Mouse (Mus musculus) cerebellum, postnatal 14 days (tissue): Measurements from ENCODE around the gene Sirpa.

ENCODE experiments used
- DNase-seq, 2 experiments: peaks; one replicate each; pipeline ENCODE4 v3.0.0; 2021; ENCODE audit warnings: mixed read lengths in 2 of 2

Gene Sirpa

GRCm38 (mm10) chr2:129592459-129593140, at the start of gene Sirpa:
Gene Sirpa (plus strand): TSS chr2:129592835.
- DNase-seq = peak; percentile 74 to 77

GRCm38 (mm10) chr2:129544448-129544847, 48.2 kb upstream of the Sirpa start:
- peak; percentile 93 to 95 for DNase-seq

GRCm38 (mm10) chr2:129544919-129545318, 47.7 kb upstream of the Sirpa start:
- DNase-seq = peak; percentile 92 to 97

GRCm38 (mm10) chr2:129545596-129545995, 47.0 kb upstream of the Sirpa start:
- DNase-seq = peak in 1 of 2 experiments; percentile 56

GRCm38 (mm10) chr2:129546772-129547171, 45.9 kb upstream of the Sirpa start:
- DNase-seq = no peak

- DNase-seq = peak in 1 of 2 experiments; percentile 67
These were observed 43.0 kb upstream of the Sirpa start for GRCm38 (mm10) chr2:129549537-129550135.

- DNase-seq = no peak
These were observed 41.9 kb upstream of the Sirpa start for GRCm38 (mm10) chr2:129550781-129551180.

GRCm38 (mm10) chr2:129556081-129556480, 36.6 kb upstream of the Sirpa start:
- DNase-seq = no peak

GRCm38 (mm10) chr2:129558008-129558874, 34.4 kb upstream of the Sirpa start:
- no peak for DNase-seq

GRCm38 (mm10) chr2:129558875-129559219, 33.8 kb upstream of the Sirpa start:
- DNase-seq = no peak

GRCm38 (mm10) chr2:129561796-129562195, 30.8 kb upstream of the Sirpa start:
- DNase-seq = no peak

- DNase-seq = no peak
These were observed 28.5 kb upstream of the Sirpa start for GRCm38 (mm10) chr2:129563944-129564709.

- DNase-seq = no peak
These were observed 23.5 kb upstream of the Sirpa start for GRCm38 (mm10) chr2:129569120-129569519.

GRCm38 (mm10) chr2:129569556-129569955, 23.1 kb upstream of the Sirpa start:
- no peak for DNase-seq

- DNase-seq = no peak
These were observed 18.8 kb upstream of the Sirpa start for GRCm38 (mm10) chr2:129573701-129574273.

- peak in 1 of 2 experiments; percentile 50 for DNase-seq
These were observed 18.1 kb upstream of the Sirpa start for GRCm38 (mm10) chr2:129574395-129575046.

- DNase-seq = no peak
These were observed 17.5 kb upstream of the Sirpa start for GRCm38 (mm10) chr2:129575113-129575512.

GRCm38 (mm10) chr2:129576611-129577447, 15.8 kb upstream of the Sirpa start:
- no peak for DNase-seq

- DNase-seq = no peak
These were observed 12.0 kb upstream of the Sirpa start for GRCm38 (mm10) chr2:129580656-129581055.

GRCm38 (mm10) chr2:129581826-129582225, 10.8 kb upstream of the Sirpa start:
- DNase-seq = no peak

GRCm38 (mm10) chr2:129582261-129582660, 10.4 kb upstream of the Sirpa start:
- no peak for DNase-seq
